Mouse (Mus musculus) small intestine, adult 2 months (tissue): ENCODE measurements at regions not wholly inside any gene's neighbourhood (a gene's known extent, or its start where the extent isn't known, plus 50 kb on each side); places are given as distances from the start of the nearest gene placed in this dataset.

Source experiments
- H3K27ac ChIP-seq: fragments of 200-500 bp; 2 replicates; pipeline ENCODE4 v1.5.1; 2012; ENCODE audit warnings: low read depth, low read length, control low read depth, inconsistent platforms; ENCODE audit not compliant: insufficient read depth
- H3K27me3 ChIP-seq: fragments of 200-500 bp; 2 replicates; pipeline ENCODE4 v1.6.1; 2012; ENCODE audit warnings: mild to moderate bottlenecking, moderate library complexity, low read length, inconsistent platforms; ENCODE audit not compliant: control insufficient read depth, insufficient read depth
- H3K36me3 ChIP-seq: fragments of 200-500 bp; 2 replicates; pipeline ENCODE4 v1.6.1; 2012; ENCODE audit warnings: mild to moderate bottlenecking, low read length, control low read depth, inconsistent platforms; ENCODE audit not compliant: control insufficient read depth, insufficient read depth
- H3K4me1 ChIP-seq: fragments of 200-500 bp; 2 replicates; pipeline ENCODE4 v1.6.1; 2012; ENCODE audit warnings: low read length, inconsistent platforms, mixed read lengths; ENCODE audit not compliant: control insufficient read depth, insufficient read depth, insufficient read length
- H3K4me3 ChIP-seq: fragments of 200-500 bp; 2 replicates; pipeline ENCODE4 v1.5.1; 2012; ENCODE audit warnings: low read depth, mild to moderate bottlenecking, control low read depth, inconsistent platforms, low read length, moderate library complexity
- CTCF ChIP-seq: fragments of 200-500 bp; IDR thresholded peaks from 2 replicates; pipeline ENCODE4 v1.5.1; 2012; ENCODE audit warnings: low read depth, mild to moderate bottlenecking, control low read depth, inconsistent platforms, low read length, moderate library complexity, mixed read lengths; ENCODE audit not compliant: insufficient replicate concordance, insufficient read length; ENCODE audit errors: extremely low read depth
- POLR2A ChIP-seq: fragments of 200-500 bp; IDR thresholded peaks from 2 replicates; pipeline ENCODE4 v1.6.1; 2012; ENCODE audit warnings: low read depth, mild to moderate bottlenecking, control low read depth, inconsistent platforms, low read length, moderate library complexity
- WGBS: fragments of 180-500 bp; shearing (Covaris S2); methylation state at CpG from one replicate; pipeline ENCODE4 v1.1.7; 2018; 5-methylcytosine and 5-hydroxymethylcytosine counted together

DNA sequence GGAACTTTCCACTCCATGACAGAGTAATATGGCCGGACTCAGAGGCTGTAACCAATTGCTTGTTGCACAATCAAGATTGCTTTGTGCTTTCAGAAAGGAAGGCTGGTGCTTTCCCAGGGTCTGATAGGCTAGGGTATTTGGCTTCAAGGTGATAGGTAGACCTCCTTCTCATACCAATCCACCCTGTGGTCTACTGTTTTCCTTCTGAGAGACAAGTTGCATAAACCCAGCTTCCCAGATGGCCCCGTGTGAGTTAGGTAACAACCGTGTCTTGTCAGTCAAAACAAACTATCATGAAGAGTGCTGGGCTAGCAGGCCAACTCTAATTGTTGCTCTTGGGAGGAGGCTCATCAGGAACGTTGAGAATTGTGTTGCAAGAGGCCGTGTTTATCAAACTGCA, 337.2 kb downstream of the Gadd45g start:
- Histone ChIP-seq H3K36me3 (no peaks in the 10 kb centered on the region), H3K4me1 (peaks cover 2% of the 10 kb centered on the region; the same call in 1 of the 2 replicates), H3K4me3 (no peak overlapping the region), H3K27me3 (no peaks in the 10 kb centered on the region), H3K27ac (no peak overlapping the region)
- TF ChIP-seq CTCF (no peak), POLR2A (no peak)
- 52% methylated on average over 5 of the region's 5 CpGs for WGBS

DNA sequence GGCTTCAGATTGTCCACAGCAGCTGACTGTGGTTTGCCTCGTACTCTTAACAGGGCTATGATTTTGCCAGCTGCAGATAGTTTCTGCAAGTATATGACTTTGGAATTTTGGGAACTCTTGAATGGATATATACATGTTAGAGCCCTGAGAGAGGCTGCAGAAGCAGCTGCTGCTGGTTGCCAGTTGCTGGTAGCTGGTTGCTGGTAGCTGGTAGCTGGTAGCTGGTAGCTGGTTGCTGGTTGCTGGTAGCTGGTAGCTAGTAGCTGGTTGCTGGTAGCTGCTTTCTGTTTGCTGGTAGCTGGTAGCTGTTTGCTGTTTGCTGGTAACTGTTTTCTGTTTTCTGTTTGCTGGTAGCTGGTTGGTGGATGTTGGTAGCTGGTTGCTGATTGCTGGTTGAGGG, 339.1 kb downstream of the Gadd45g start:
- Histone ChIP-seq H3K4me1 (peaks cover 4% of the 10 kb centered on the region; the same call in 1 of the 2 replicates), H3K4me3 (no peak overlapping the region), H3K36me3 (no peaks in the 10 kb centered on the region), H3K27ac (no peak overlapping the region), H3K27me3 (no peaks in the 10 kb centered on the region)
- TF ChIP-seq POLR2A: no peak
- TF ChIP-seq CTCF: no peak
- WGBS: 76% methylated on average over 1 of the region's 1 CpGs

DNA sequence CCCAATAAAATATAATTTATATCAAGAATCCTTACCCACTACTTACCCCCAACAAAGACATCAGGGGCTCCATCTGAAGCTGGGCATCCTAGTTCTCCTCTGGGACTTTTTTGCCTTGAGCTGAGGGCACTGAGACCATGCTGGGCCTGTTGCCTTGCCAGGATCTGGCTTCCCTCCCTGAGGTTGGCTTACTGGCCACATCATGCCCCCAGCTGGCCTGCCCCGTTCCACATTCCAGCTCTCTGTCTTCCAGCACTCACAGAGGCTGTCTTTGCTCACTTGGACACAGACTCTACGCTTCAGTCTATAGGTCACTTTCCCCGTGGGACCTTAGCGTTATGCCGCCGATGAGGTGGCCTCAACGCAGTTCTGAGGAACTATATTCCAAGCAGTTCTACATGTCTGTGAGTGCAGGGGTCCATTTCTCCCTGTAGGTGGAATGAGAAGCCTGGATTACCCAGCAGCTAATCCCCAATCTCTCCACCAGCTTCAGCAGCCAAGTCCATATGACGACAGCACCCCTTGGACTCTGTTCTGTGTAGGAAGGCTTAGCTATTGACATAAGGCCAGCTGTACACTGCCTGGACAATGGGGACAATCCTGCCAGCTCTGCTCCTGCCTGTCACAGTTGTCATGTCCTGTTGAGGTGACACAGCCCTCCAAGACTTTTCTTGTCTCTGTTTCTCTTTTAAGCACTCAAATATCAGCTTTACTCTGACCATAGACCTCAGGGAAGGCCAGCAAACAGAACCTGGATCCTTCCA, 341.5 kb downstream of the Gadd45g start:
- H3K4me1 ChIP-seq: peaks cover 4% of the 10 kb centered on the region; the same call in 1 of the 2 replicates
- no peak overlapping the region for H3K4me3 ChIP-seq
- 80% methylated on average over 8 of the region's 8 CpGs for WGBS
- TF ChIP-seq CTCF: no peak
- no peak for TF ChIP-seq POLR2A
- no peaks in the 10 kb centered on the region for H3K27me3 ChIP-seq
- H3K36me3 ChIP-seq: no peaks in the 10 kb centered on the region
- H3K27ac ChIP-seq: no peak overlapping the region

DNA sequence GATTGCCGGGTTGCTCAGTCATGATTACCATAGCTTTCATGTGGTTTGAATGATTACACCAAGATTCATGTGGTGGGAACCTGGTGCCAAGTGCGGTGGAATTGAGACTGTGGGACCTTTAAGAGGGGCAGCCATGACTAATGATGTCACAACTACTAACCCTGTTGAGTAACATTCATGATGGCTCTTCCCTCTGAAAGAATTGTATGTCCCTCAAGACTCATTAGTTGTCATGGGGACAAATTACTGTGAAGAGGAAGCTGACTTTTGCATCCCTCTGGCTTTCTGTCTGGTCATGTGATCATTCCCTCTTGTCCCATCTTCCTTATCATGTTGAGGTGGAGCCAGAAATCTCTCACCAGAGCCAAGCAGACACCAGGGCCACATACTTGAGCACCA, 342.1 kb downstream of the Gadd45g start:
- Histone ChIP-seq H3K4me1 (peaks cover 4% of the 10 kb centered on the region; the same call in 1 of the 2 replicates), H3K36me3 (no peaks in the 10 kb centered on the region), H3K27ac (no peak overlapping the region), H3K4me3 (no peak overlapping the region), H3K27me3 (no peaks in the 10 kb centered on the region)
- no peak for TF ChIP-seq CTCF
- TF ChIP-seq POLR2A: no peak
- 72% methylated on average over 2 of the region's 2 CpGs for WGBS

DNA sequence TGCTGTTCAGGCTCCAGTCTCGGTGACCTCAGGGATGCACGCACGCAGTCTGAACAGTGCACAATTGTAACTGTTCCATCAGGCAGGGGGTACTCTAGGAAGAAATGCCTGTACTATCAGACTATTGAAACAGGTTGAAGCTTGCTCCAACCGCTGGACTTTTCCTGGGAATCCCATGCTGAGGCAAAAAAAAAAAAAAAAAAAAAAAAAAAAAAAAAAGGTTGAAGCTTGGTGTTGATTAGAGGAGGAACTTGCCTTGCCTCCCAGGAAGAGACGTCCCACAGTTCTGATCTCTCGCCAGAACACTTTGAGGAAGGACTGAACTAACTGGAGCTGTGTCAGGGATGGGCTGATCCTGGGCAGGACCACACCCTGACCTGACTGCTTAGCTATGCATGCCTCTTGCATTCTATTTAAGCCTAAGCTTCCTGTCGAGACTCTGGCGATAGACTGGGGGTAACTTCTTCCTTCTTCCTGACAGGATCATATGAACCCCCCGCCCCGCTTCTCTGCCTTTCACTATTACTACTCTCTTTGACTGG, 341.6 kb downstream of the Diras2 start:
- WGBS: 61% methylated on average over 10 of the region's 10 CpGs
- no peak overlapping the region for H3K4me3 ChIP-seq
- peaks cover 4% of the 10 kb centered on the region; the same call in 1 of the 2 replicates for H3K4me1 ChIP-seq
- no peaks in the 10 kb centered on the region for H3K27me3 ChIP-seq
- H3K27ac ChIP-seq: no peak overlapping the region
- H3K36me3 ChIP-seq: no peaks in the 10 kb centered on the region
- TF ChIP-seq POLR2A (no peak), CTCF (no peak)

DNA sequence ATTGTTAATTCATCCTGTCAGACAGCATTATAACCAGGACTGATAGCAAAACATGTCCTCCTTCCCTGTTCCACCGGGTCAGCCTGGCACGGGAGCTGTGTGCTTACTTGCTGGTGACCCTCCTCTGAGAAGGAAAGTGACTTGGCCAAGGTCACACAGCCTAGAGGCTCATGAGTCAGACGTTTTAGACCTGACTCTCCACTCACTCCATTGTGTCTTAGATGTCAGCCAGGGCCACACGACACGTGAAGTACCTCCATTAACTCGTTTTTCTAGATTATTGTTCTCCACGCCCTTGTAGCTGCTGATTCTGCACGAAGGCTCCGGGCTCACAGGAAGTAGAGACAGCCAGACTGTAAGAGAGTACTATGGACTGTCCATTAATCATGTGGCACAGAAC, 340.8 kb downstream of the Diras2 start:
- Histone ChIP-seq H3K27ac (no peak overlapping the region), H3K27me3 (no peaks in the 10 kb centered on the region), H3K4me1 (peaks cover 4% of the 10 kb centered on the region; the same call in 1 of the 2 replicates), H3K36me3 (no peaks in the 10 kb centered on the region), H3K4me3 (no peak overlapping the region)
- WGBS: 32% methylated on average over 9 of the region's 9 CpGs
- TF ChIP-seq POLR2A (no peak), CTCF (no peak)

DNA sequence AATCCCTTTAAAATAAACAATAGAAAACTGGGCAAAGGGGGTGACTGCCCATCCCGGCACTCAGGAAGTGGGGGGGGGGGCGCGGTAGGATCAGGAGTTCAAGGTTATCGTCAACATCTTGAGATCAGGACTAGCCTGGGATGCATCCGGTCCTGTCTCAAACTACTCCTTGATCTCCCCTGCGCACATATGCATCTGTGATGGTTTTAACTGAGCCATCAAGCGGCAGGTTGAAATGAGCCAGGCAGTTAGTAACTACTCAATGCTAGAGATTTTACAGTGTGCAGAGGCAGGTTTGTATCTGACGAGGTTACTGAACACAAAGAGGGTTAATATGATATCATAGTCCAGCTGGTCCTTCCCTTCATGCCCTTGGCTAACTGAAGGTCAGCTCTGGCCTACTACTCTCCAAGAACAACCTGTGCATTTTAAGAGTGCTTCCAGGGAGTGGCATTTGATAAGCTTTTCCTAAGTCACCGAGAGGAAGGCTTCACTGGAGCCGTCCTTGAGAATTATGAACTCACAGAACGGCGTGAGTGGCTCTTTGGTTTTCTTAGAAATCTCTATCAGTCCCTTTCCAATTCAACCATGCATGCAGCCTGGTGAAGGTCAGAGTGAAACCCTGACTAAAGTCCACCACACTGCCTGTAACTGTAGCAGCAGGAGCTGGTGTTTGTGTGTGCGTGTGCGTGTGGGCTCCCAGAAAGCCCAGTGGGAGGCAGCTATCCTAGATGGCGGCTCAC, 340.1 kb downstream of the Diras2 start:
- no peak for TF ChIP-seq POLR2A
- no peak for TF ChIP-seq CTCF
- WGBS: 79% methylated on average over 15 of the region's 15 CpGs
- H3K4me3 ChIP-seq: no peak overlapping the region
- H3K4me1 ChIP-seq: peaks cover 4% of the 10 kb centered on the region; the same call in 1 of the 2 replicates
- no peaks in the 10 kb centered on the region for H3K27me3 ChIP-seq
- H3K27ac ChIP-seq: no peak overlapping the region
- H3K36me3 ChIP-seq: no peaks in the 10 kb centered on the region
